Mouse (Mus musculus) liver, adult 2 months (tissue): Measurements from ENCODE around the gene Itih3. TPM values are rescaled to one million over a fixed set of nuclear protein-coding genes. Genes with fewer than 3 reads are reported as not detected.

Source experiments
- DNase-seq: peaks from one replicate; pipeline ENCODE4 v3.0.0-alpha.2; 2011; ENCODE audit warnings: low read depth, low spot score; ENCODE audit errors: extremely low read depth
- H3K27ac ChIP-seq: fragments of 200-500 bp; replicated peaks from 2 replicates; pipeline ENCODE4 v1.5.1; 2012; ENCODE audit warnings: low read depth, mild to moderate bottlenecking, control low read depth, inconsistent platforms, low read length; ENCODE audit not compliant: insufficient read depth
- H3K27me3 ChIP-seq: fragments of 200-500 bp; 2 replicates; pipeline ENCODE4 v1.6.1; 2012; ENCODE audit warnings: mild to moderate bottlenecking, moderate library complexity, low read length, inconsistent platforms; ENCODE audit not compliant: control insufficient read depth, insufficient read depth
- H3K36me3 ChIP-seq: fragments of 200-500 bp; 2 replicates; pipeline ENCODE4 v1.6.1; 2012; ENCODE audit warnings: low read length, inconsistent platforms; ENCODE audit not compliant: control insufficient read depth, insufficient read depth
- H3K4me1 ChIP-seq: fragments of 200-500 bp; 2 replicates; pipeline ENCODE4 v1.6.1; 2011; ENCODE audit warnings: low read length; ENCODE audit not compliant: control insufficient read depth, insufficient read depth
- H3K4me3 ChIP-seq: fragments of 200-500 bp; 2 replicates; pipeline ENCODE4 v1.5.1; 2011; ENCODE audit warnings: low read depth, mild to moderate bottlenecking, control low read depth, low read length, moderate library complexity; ENCODE audit not compliant: insufficient read depth
- H3K79me2 ChIP-seq: fragments of 200-500 bp; 2 replicates; pipeline ENCODE4 v1.6.1; 2012; ENCODE audit warnings: inconsistent platforms, mild to moderate bottlenecking, low read length, moderate library complexity; ENCODE audit not compliant: control insufficient read depth, insufficient read depth
- H3K9ac ChIP-seq: fragments of 200-500 bp; 2 replicates; pipeline ENCODE4 v1.6.1; 2012; ENCODE audit warnings: low read depth, mild to moderate bottlenecking, control low read depth, inconsistent platforms, low read length
- CTCF ChIP-seq: fragments of 200-500 bp; IDR thresholded peaks from 2 replicates; pipeline ENCODE4 v1.5.1; 2011; ENCODE audit warnings: low read depth, low read length, control low read depth
- POLR2A ChIP-seq: fragments of 200-500 bp; IDR thresholded peaks from 2 replicates; pipeline ENCODE4 v1.6.1; 2011; ENCODE audit warnings: low read length, control low read depth; ENCODE audit not compliant: insufficient read depth; ENCODE audit errors: extremely low read depth
- WGBS: fragments of 180-500 bp; shearing (Covaris S2); methylation state at CpG from one replicate; pipeline ENCODE4 v1.1.7; 2018; 5-methylcytosine and 5-hydroxymethylcytosine counted together
- polyA plus RNA-seq: library from polyadenylated mRNA; depleted of rRNA; stranded (reverse); fragments of >200 nt; gene quantifications from 2 replicates; pipeline ENCODE4 v1.2.3, GENCODE M21; 2012; rRNA removed
- total RNA-seq: library from RNA; depleted of rRNA; stranded (reverse); fragments of >200 nt; gene quantifications from 2 replicates; pipeline ENCODE4 v1.2.3, GENCODE M21; 2014; rRNA removed

Gene Itih3
- total and polyA plus RNA-seq, 2 experiments: 492 to 603 TPM

DNA sequence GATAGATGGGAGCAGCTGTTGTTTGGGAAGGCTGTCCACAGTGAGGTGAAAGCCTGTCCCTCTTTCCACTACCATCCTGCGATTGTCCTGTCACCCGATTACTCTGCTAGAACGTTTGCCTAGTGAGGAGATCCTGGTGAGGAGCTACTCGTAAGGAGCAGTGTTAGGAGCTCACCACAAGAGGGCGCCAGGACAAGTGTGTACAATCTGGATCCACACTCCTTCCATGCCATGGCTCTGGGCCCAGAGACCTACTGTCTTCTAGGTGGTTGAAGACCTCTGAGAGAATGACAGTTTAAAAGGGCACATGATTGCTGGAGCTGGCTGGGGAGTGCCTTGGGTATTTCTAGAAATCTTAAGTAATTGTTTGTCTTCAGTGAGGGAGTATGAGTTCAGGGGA lies 56.5 kb downstream of the Itih3 start:
- peaks cover 31% of the 10 kb centered on the region for H3K4me1 ChIP-seq
- H3K27me3 ChIP-seq: no peaks in the 10 kb centered on the region
- TF ChIP-seq CTCF (peak; percentile 89), POLR2A (no peak)
- DNase-seq: peak; percentile 66
- no peak overlapping the region for H3K27ac ChIP-seq
- no peaks in the 10 kb centered on the region for H3K36me3 ChIP-seq
- H3K4me3 ChIP-seq: no peak overlapping the region
- no peaks in the 10 kb centered on the region for H3K79me2 ChIP-seq
- 13% methylated on average over 5 of the region's 5 CpGs for WGBS
- no peak overlapping the region for H3K9ac ChIP-seq

DNA sequence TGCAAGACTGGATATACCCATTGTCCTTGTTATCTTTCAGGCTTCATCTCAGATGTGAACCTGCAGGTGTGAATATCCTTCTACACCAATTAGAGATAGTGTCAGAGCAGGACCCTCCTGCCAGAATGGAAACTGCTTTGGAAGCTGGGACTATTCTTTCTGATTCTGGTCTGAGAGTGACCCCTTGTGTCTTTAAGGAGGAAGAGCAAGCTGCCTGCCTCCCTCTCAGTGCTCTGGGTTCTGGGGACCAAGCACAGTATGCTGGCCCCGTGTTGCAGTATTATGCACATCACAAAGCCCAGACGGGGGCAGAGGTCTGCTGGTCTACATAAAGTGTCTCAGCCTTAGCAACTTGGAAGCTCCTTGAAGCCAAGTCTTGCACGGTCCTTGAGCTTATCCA lies 58.2 kb downstream of the Itih3 start:
- WGBS: 83% methylated on average over 3 of the region's 3 CpGs
- H3K9ac ChIP-seq: no peak overlapping the region
- TF ChIP-seq POLR2A (no peak), CTCF (peak; percentile 57)
- no peaks in the 10 kb centered on the region for H3K27me3 ChIP-seq
- peaks cover 35% of the 10 kb centered on the region for H3K4me1 ChIP-seq
- H3K27ac ChIP-seq: no peak overlapping the region
- no peak overlapping the region for H3K4me3 ChIP-seq
- no peaks in the 10 kb centered on the region for H3K36me3 ChIP-seq
- H3K79me2 ChIP-seq: no peaks in the 10 kb centered on the region
- no peak for DNase-seq

DNA sequence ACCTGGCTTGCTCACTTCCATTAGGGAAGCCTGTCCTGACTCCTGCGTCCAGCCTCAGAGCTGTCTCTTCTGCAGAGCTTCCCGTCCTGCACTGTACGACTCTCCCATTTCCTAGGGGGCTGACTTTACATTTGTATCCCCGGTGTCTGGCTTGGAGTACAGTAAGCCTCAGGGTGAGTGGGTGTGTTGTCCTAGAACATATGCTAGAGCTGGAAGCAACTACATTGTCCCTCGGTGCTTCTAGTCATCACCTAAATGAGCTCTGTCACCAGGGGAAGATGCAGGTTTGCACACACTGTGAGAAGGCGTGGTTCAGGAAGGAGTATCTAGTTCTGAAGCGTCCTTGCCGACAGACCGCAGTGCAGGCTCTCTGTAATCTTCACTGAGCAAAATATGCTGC lies 61.2 kb downstream of the Itih3 start:
- no peaks in the 10 kb centered on the region for H3K36me3 ChIP-seq
- no peak overlapping the region for H3K9ac ChIP-seq
- DNase-seq: no peak
- 0 out of 2 replicates have a peak, but pooled peaks cover 2% of the 10 kb centered on the region for H3K79me2 ChIP-seq
- H3K27ac ChIP-seq: no peak overlapping the region; the same call in 1 of the 2 replicates
- 62% methylated on average over 9 of the region's 9 CpGs for WGBS
- peaks cover 17% of the 10 kb centered on the region for H3K4me1 ChIP-seq
- TF ChIP-seq CTCF (no peak), POLR2A (no peak)
- H3K27me3 ChIP-seq: no peaks in the 10 kb centered on the region
- no peak overlapping the region for H3K4me3 ChIP-seq

GRCm38 (mm10) chr14:30861421-30862125 lies 62.0 kb downstream of the Itih3 start:
- 21% methylated on average over 16 of the region's 16 CpGs for WGBS
- no peak overlapping the region for H3K9ac ChIP-seq
- peak overlapping the region; percentile 34 for H3K27ac ChIP-seq

More at GRCm38 (mm10) chr14:30861421-30862125, 62.0 kb downstream of the Itih3 start:
- Histone ChIP-seq H3K4me3 (no peak overlapping the region; the same call in 1 of the 2 replicates), H3K36me3 (no peaks in the 10 kb centered on the region), H3K79me2 (peaks cover 2% of the 10 kb centered on the region; the same call in 1 of the 2 replicates), H3K4me1 (peaks cover 14% of the 10 kb centered on the region), H3K27me3 (no peaks in the 10 kb centered on the region)
- peak; percentile 37 for TF ChIP-seq CTCF
- no peak for TF ChIP-seq POLR2A
- peak; percentile 98 for DNase-seq

Other genes starting within 250 kb of the Itih3 start
- gene Sfmbt1, start 208.9 kb downstream of the Itih3 start, total RNA-seq: 11.1 and 11.2 TPM in 2 replicates
- 1.6 and 2.1 TPM in 2 replicates for gene Sfmbt1, start 208.9 kb downstream of the Itih3 start, polyA plus RNA-seq
- 3.7 and 4.1 TPM in 2 replicates for gene Tmem110, start 98.2 kb downstream of the Itih3 start, total RNA-seq
- gene Tmem110, start 98.2 kb downstream of the Itih3 start, polyA plus RNA-seq: 7.5 and 8.2 TPM in 2 replicates
- 1.0 and 2.3 TPM in 2 replicates for gene Mustn1, start 44.6 kb downstream of the Itih3 start, total RNA-seq
- 4.1 and 4.4 TPM in 2 replicates for gene Mustn1, start 44.6 kb downstream of the Itih3 start, polyA plus RNA-seq
- gene Itih4, start 37.3 kb downstream of the Itih3 start, total RNA-seq: 1,004 and 1,280 TPM in 2 replicates
- gene Itih4, start 37.3 kb downstream of the Itih3 start, polyA plus RNA-seq: 1,016 and 1,052 TPM in 2 replicates
- gene Itih1, start 19.5 kb upstream of the Itih3 start, total RNA-seq: 544 and 683 TPM in 2 replicates
- 457 and 504 TPM in 2 replicates for gene Itih1, start 19.5 kb upstream of the Itih3 start, polyA plus RNA-seq
- 6.7 and 7.5 TPM in 2 replicates for gene Nek4, start 27.6 kb upstream of the Itih3 start, total RNA-seq
- 2.9 and 3.1 TPM in 2 replicates for gene Nek4, start 27.6 kb upstream of the Itih3 start, polyA plus RNA-seq
- 8.8 and 10.2 TPM in 2 replicates for gene Glt8d1, start 77.6 kb upstream of the Itih3 start, total RNA-seq
- gene Glt8d1, start 77.6 kb upstream of the Itih3 start, polyA plus RNA-seq: 3.1 and 5.4 TPM in 2 replicates
- gene Spcs1, start 77.9 kb upstream of the Itih3 start, total RNA-seq: 158 and 183 TPM in 2 replicates
- gene Spcs1, start 77.9 kb upstream of the Itih3 start, polyA plus RNA-seq: 101 and 128 TPM in 2 replicates
- gene Pbrm1, start 95.4 kb upstream of the Itih3 start, total RNA-seq: 26.3 and 28.7 TPM in 2 replicates
- 6.1 and 6.3 TPM in 2 replicates for gene Pbrm1, start 95.4 kb upstream of the Itih3 start, polyA plus RNA-seq
- 16.3 and 21.1 TPM in 2 replicates for gene Gnl3, start 95.4 kb upstream of the Itih3 start, total RNA-seq
- 8.3 and 18.2 TPM in 2 replicates for gene Gnl3, start 95.4 kb upstream of the Itih3 start, polyA plus RNA-seq
- gene Smim4, start 205.2 kb upstream of the Itih3 start, total RNA-seq: 30.9 and 35.3 TPM in 2 replicates
- gene Smim4, start 205.2 kb upstream of the Itih3 start, polyA plus RNA-seq: 63.8 and 65.1 TPM in 2 replicates
- 3.0 and 6.0 TPM in 2 replicates for gene Nt5dc2, start 207.3 kb upstream of the Itih3 start, total RNA-seq
- 14.8 and 17.5 TPM in 2 replicates for gene Nt5dc2, start 207.3 kb upstream of the Itih3 start, polyA plus RNA-seq
- 27.0 and 39.5 TPM in 2 replicates for gene Stab1, start 244.9 kb upstream of the Itih3 start, total RNA-seq
- gene Stab1, start 244.9 kb upstream of the Itih3 start, polyA plus RNA-seq: 32.7 and 52.3 TPM in 2 replicates